Mouse (Mus musculus): ENCODE measurements around the gene Pank1.

Gene Pank1

GRCm38 (mm10) chr19:34819577-34820170, 59.6 kb downstream of the Pank1 start:
- DNase-seq = no peak

- DNase-seq = no peak
Measured at GRCm38 (mm10) chr19:34815371-34815770, 63.9 kb downstream of the Pank1 start.

- no peak for DNase-seq
Measured at GRCm38 (mm10) chr19:34814696-34815095, 64.6 kb downstream of the Pank1 start.

- no peak for DNase-seq
Measured at GRCm38 (mm10) chr19:34813961-34814360, 65.3 kb downstream of the Pank1 start.

GRCm38 (mm10) chr19:34813533-34813932, 65.7 kb downstream of the Pank1 start:
- DNase-seq = no peak

- no peak for DNase-seq
Measured at GRCm38 (mm10) chr19:34812711-34813110, 66.5 kb downstream of the Pank1 start.

- DNase-seq = no peak
Measured at GRCm38 (mm10) chr19:34807173-34807572, 72.1 kb downstream of the Pank1 start.

- no peak for DNase-seq
Measured at GRCm38 (mm10) chr19:34805071-34805470, 74.2 kb downstream of the Pank1 start.

- DNase-seq = no peak
Measured at GRCm38 (mm10) chr19:34804531-34804930, 74.7 kb downstream of the Pank1 start.

- DNase-seq = no peak
Measured at GRCm38 (mm10) chr19:34803396-34803795, 75.9 kb downstream of the Pank1 start.

GRCm38 (mm10) chr19:34799644-34800267, 79.5 kb downstream of the Pank1 start:
- no peak for DNase-seq

GRCm38 (mm10) chr19:34796396-34796795, 82.9 kb downstream of the Pank1 start:
- no peak for DNase-seq

- DNase-seq = no peak
Measured at GRCm38 (mm10) chr19:34782491-34782890, 96.8 kb downstream of the Pank1 start.

GRCm38 (mm10) chr19:34778993-34779392, 100.3 kb downstream of the Pank1 start:
- no peak for DNase-seq

- DNase-seq = no peak
Measured at GRCm38 (mm10) chr19:34778098-34778497, 101.2 kb downstream of the Pank1 start.

- DNase-seq = peak; percentile 3
Measured at GRCm38 (mm10) chr19:34772775-34773174, 106.5 kb downstream of the Pank1 start.

- DNase-seq = no peak
Measured at GRCm38 (mm10) chr19:34770764-34771163, 108.5 kb downstream of the Pank1 start.

- no peak for DNase-seq
Measured at GRCm38 (mm10) chr19:34758754-34759153, 120.5 kb downstream of the Pank1 start.

All from cerebellum, adult 11 months (tissue).